Mouse (Mus musculus): ENCODE measurements around the gene Wtap.
A peak's percentile ranks its signal among the peaks of the same experiment; 100 is the strongest.
"Not testable (repeated sequence)": the region's sequence is repeated elsewhere in the genome, so short reads cannot be mapped to it uniquely, and the experiment has no call there.

Wtap gene

DNA sequence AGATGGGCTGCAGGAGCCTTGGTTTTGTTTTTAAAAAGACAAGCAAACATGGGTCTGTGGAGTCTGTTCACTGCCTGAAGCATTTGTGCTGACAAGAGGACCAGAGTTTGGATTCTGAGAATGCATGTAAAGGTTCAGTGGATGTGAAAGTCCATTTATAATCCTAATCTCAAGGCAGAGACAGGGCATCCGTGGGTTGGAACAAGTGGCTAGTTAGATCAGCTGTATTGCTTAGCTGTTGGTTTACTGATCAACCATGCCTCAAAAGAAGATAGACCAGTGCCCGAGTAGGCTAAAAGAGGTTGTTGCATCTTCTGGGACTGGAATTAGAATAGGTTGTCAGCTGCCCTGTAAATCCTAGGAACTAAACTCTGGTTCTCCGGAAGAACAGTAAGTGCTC, 30.5 kb downstream of the Wtap start:
- no peak for DNase-seq (ENCODE audit: low spot score)

DNA sequence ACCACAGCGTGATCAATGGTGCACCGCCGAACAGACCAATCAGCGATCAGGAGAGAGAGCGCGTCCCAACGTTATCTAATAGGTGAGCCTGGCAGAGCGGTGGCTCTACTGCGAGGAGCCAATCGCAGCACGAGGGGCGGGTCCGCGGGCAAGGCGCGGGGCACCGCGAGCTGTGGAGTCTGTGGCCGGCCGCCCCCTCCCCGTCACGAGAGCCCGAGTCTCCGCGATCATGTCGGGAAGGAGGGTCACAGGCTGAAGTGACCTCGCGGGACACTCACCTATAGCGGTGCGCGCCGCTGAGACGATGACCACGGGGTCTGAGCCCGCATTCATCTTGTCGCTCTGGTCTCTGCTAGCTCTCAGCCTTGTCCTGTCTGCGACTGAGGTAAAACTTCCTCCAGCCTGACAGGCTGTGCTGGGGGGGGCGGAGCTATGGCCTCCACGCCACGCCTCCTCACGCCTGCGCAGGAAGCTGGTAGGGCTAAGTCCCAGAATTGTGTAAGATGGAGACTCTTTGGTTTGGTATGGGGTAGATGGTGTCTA, 33.6 kb downstream of the Wtap start, which contains the start of gene Acat2:
TSS of gene Acat2 (minus strand) at position 417 of the 543 bp plus-strand sequence.
- DNase-seq (ENCODE audit: low spot score), result peak; percentile 95

DNA sequence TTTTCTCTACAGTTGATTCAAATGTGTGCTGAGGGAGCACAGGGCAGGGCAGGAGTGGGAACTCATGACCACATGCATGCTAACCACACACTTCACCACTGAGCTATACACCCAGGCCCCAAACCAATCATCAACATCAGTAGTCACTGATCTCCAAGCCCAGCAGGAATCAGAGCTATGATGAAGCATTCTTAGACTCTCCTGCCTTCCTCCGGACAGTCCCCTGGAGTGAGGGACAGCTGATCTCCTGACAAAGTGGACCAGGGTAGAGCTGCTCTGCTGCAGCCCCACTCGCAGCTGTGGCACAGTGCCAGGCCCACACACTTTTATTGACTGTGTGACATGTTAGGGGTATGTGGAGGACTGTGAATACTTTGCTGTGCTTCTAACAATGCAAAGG, 34.6 kb downstream of the Wtap start:
- not testable (repeated sequence) for DNase-seq (ENCODE audit: low spot score)

DNA sequence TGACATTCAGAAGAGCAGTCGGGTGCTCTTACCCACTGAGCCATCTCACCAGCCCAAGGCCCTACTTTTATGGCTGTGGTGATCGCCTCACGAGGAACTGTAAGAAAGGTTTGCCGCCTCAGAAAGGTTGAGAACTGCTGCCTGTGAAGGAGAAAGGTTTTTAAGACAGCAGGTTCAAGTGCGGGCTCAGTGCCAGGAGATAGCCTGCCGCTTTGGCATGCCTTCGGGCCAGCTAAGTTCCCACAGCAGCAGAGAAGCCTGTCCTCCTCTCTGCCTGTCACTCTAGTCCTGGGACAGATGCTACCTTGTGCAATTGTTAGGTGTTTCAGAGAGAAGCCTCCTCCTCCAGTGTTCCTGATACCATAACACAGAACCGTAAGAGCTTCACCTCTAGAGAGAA, 37.3 kb downstream of the Wtap start:
- peak; percentile 53 for DNase-seq (ENCODE audit: low spot score)

DNA sequence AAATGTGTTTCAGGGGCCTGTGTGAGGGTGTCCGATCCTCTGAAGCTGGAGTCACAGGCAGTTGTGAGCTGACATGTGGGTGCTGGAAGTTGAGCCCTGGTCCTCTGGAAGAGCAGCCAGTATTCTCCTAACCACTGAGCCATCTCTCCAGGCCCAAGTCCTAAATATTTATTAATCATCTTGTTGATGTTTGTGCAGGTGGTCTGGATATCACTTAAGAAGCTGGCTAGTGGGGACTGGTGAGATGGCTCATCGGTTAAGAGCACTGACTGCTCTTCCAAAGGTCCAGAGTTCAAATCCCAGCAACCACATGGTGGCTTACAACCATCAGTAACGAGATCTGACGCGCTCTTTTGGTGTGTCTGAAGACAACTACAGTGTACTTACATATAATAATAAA, 44.3 kb downstream of the Wtap start:
- DNase-seq (ENCODE audit: low spot score), result no peak

DNA sequence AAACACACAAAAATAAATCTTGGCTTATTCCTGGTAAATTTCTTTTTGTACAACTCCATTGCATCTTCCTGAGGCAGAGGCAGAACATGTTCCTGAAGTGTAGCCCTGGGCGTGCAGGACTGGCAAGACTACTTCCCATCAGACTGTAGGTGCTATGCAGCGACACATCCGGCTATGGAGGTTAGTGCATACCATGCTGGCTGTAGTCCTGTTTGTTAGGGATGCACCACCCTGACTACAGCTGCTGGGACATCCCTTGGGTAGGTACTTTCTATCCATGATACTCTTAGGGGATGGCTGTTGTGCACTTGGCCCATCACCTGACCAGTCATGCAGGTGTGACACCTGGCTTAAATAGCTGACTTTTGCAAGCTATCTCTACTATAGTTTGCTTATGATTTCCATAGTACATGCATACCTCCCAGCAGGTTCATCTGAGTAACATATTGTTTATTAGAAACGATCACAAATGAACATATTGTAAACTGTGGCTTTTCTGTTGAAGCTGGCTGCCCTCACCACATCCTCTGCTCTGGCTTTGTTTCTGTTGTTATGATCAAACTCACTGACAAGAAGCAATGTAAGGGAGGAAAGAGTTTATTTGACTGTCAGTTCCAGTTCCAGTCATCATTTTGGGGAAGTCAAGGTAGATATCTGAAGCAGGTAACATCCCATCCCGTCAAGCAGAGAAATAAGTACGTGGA, 51.4 kb downstream of the Wtap start:
- no peak for DNase-seq (ENCODE audit: low spot score)

DNA sequence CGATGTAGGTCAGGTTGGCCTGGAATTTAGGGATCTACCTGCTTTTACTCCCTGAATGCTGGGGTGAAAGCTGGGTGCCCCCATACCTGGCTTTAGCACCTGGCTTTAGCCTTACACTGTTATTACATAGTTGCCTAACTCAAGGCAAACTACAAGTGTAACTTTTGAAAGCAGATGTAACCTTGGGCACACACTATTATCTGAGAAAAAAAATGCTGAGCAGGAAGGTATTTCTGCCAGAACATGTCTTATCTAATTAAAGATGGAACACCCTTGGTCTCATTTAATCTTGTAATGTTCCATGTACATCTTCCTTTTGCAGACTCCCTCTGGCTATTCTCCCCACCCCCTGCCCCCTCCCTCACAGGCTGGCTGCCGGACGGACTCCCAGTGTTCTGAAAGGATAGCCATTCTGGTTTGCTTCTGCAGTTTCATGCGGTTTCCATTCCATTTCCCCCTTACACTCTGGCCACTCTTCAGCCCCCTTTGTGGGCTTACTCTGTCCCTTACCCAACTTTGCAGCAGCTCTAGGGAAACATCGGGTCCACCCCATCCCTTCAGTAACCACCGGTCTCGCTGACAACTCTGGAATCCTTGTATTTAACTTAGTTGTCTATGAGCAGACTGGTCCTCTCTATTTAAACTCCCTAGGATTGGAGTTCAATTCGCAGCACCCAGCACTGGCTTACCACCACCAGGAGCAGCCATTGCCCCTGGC, 52.3 kb downstream of the Wtap start:
- DNase-seq (ENCODE audit: low spot score), result no peak

DNA sequence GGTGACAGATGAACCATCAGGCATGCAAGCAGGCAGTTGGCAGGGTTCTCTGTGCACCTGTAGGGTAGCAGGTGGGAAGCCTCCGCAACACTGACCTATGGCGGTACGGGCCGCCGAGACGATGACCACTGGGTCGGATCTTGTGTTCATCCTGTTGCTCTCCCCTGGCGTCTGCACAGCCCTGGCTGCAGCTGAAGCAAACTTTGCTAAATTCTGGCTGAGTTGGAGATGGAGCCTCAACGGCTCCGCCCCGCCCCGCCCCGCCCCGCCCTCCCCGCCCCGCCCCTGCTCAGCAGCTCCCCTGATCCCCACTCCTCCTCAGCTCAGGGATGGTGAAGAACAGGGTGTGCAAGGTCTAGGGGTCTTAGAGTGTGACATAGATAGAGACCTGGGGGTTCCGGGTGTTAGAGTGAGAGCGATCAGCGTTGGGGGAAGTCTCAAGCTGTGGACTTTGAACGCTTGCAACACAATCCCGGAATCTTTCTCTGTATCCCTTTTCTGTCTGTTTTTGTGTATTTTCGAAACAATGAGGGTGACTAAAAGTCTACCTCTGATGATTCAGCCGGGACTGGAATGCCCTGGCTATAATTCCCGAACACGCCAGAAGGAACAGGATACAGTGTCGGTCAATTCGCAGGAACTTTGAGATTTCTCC, 53.7 kb downstream of the Wtap start, which contains the start of gene Acat3:
TSS of gene Acat3 (minus strand) at position 450 of the 655 bp plus-strand sequence.
- DNase-seq (ENCODE audit: low spot score), result peak; percentile 52

- DNase-seq (ENCODE audit: low spot score), result not testable (repeated sequence)
Observed at GRCm38 (mm10) chr17:12939377-12940148, 54.4 kb downstream of the Wtap start.

- DNase-seq (ENCODE audit: low spot score), result no peak
Observed at GRCm38 (mm10) chr17:12938077-12938476, 55.9 kb downstream of the Wtap start.

DNA sequence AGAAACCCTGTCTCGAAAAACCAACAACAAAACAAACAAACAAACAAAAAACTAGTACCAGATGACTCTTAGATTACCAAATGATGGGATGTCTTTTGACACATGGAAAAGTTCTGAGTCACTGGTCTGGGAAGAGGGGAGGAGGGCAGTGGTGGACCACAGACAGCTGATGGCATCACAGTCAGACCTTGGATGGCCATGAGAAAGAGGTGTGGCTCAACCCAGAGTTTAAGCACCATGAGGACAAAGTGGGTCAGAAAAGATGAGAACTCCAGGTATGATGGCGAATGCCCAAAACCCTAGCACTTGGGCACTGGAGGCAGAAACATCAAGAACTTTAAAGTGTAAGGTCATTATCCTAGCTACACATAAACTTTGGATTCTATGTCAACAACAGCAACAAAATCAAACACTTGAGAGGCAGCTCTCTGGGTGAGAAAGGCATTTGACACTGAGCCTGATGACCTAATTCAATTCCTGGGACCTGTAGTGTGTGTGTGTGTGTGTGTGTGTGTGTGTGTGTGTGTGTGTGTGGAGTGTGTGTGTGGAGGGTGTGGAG, 56.5 kb downstream of the Wtap start:
- DNase-seq (ENCODE audit: low spot score), result no peak

GRCm38 (mm10) chr17:12935719-12936118, 58.2 kb downstream of the Wtap start:
- DNase-seq (ENCODE audit: low spot score), result no peak

DNA sequence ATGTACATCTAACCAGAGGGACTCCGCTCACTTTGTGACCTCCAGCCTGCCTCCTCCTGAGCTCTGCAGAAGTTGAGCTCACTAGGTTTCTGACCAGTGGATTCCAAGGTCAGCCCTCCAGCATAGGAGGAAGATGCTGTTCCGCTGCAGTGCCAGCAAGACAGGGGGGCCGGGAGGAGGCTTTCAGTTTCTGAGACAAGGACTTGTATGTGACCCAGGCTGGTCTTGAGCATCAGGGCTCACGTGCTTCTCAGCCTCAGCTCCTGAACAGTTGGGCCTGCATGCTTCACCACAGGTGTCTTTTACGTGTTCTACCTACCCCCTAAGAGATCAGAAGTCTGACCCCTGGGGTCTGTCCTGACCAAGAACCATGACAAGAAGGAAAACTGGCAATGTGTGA, 62.4 kb downstream of the Wtap start:
- not testable (repeated sequence) for DNase-seq (ENCODE audit: low spot score)

DNA sequence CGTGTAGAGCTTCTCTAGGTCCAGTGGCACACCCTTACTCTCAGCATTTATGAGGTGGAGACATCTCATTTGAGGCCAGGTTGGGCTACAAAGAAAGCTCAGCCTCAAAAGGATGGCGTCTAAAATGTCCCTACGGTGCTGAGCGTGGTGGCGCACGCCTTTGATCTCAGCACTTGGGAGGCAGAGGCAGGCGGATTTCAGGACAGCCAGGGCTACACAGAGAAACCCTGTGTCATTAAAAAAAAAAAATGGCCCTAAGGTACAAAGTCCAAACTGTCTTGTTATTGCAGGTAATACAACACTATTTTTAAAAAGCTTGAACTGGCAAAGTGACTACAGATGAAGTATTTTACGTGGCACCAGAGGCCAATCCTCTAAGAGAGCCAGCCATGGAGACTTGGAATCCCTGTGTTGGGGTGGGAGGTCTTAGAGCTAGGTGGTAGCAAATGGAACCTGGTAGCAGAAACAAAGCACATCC, 68.2 kb downstream of the Wtap start:
- DNase-seq (ENCODE audit: low spot score), result no peak

- peak; percentile 36 for DNase-seq (ENCODE audit: low spot score)
Observed at GRCm38 (mm10) chr17:12925001-12925400, 69.0 kb downstream of the Wtap start.

DNA sequence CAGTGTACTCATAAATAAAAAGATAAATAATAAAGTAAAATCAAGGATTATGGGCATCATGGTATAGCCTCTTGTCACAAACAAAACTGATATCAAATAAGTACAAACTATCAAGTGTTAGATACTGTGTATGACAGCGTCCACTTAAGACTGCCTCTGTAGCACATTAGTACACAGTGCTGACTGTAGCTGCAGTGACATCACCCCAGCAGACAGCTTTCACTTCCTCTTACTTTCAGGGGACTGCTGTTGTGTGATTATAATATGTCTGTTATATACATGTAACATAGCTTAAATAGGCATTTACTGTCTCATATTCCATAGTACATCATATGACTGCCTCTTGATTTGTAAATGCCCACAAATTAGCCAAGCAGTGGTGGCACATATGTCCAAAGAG, 72.9 kb downstream of the Wtap start:
- no peak for DNase-seq (ENCODE audit: low spot score)

Measured in adipocyte (in vitro differentiated cells).